Mouse (Mus musculus): ENCODE results near the gene Platr17.

The Platr17 gene

GRCm38 (mm10) chr17:33955555-33956214, 50.8 kb downstream of the Platr17 start, which contains the start of the genes Vps52 and Rps18:
Vps52 (plus strand) TSS chr17:33955812.
Rps18 (minus strand) TSS chr17:33956001.
- in situ Hi-C loops (cut with MboI, MseI): loop anchor here (5.0 kb wide), 1 partner anchor 67 kb away; the partner anchor contains the start of gene Ring1
